Mouse (Mus musculus): ENCODE results near the gene Utp6.
"Not testable (repeated sequence)": the region's sequence is repeated elsewhere in the genome, so short reads cannot be mapped to it uniquely, and the experiment has no call there.

Utp6 gene

GRCm38 (mm10) chr11:79962125-79962876, at the start of gene Utp6:
Gene Utp6 (minus strand): TSS chr11:79962390.
- peak; percentile 99 for DNase-seq (ENCODE audit: low read depth, low spot score)

DNA sequence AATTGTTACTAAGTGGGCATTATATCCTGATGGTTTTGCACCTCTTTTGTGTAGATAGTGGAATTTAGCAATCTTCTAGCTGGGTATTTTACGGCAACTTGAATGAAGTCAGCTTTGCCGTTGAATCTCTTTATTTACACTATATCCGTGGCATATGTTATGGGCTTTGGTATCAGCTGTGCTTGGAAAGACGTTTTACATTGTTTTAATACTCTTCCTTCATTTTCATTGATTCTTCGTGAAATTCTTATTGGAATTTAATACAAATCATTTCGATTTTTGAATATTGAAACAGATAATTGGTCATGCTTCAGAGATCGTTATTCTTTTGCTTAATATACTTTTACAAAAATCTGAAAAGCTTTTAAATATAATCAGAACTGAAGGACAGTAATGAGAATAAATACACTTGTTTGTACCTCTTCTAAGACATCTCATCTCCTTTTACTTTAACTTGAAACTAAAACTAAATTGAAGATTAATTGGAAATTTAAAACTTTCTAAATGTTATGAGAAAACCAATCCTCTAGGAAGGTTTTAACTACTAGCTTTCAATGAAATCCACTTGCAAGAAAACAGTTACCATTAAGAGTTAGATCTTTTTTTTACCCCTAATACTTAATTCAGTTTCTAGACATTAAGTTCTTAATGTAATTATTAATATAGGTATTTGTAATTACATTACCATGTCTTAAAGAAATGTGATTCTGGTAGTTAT, 32.2 kb upstream of the Utp6 start:
- DNase-seq (ENCODE audit: low read depth, low spot score): no peak

GRCm38 (mm10) chr11:79993356-79994270, 31.4 kb upstream of the Utp6 start:
- peak; percentile 53 for DNase-seq (ENCODE audit: low read depth, low spot score)

- peak; percentile 99 for DNase-seq (ENCODE audit: low read depth, low spot score)
These were observed 30.6 kb upstream of the Utp6 start, which contains the start of gene Suz12 for GRCm38 (mm10) chr11:79992592-79993355. Gene Suz12 (plus strand): TSS chr11:79993106.

- no peak for DNase-seq (ENCODE audit: low read depth, low spot score)
These were observed 29.9 kb upstream of the Utp6 start for GRCm38 (mm10) chr11:79992035-79992591.

- DNase-seq (ENCODE audit: low read depth, low spot score): no peak
These were observed 29.4 kb upstream of the Utp6 start for GRCm38 (mm10) chr11:79991600-79991999.

GRCm38 (mm10) chr11:79990120-79990519, 27.9 kb upstream of the Utp6 start:
- no peak for DNase-seq (ENCODE audit: low read depth, low spot score)

- peak; percentile 27 for DNase-seq (ENCODE audit: low read depth, low spot score)
These were observed 25.7 kb upstream of the Utp6 start for GRCm38 (mm10) chr11:79987896-79988295.

- peak; percentile 49 for DNase-seq (ENCODE audit: low read depth, low spot score)
These were observed 24.7 kb upstream of the Utp6 start for GRCm38 (mm10) chr11:79986886-79987285.

- not testable (repeated sequence) for DNase-seq (ENCODE audit: low read depth, low spot score)
These were observed 15.6 kb upstream of the Utp6 start for GRCm38 (mm10) chr11:79977747-79978146.

DNA sequence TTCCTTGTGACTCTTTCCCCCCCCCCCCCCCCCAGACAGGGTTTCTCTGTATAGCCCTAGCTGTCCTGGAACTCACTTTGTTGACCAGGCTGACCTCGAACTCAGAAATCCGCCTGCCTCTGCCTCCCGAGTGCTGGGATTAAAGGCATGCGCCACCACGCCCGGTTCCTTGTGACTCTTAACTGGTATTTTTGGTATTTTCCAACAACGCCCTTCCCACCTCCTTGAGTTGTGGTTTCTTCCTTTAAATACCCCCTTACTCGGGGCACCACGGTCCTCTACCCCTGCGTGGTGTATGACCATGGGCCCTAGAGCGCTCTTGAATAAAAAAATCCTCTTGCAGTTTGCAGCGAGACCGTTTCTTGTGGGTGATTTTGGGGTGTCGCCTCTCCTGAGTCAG, 14.9 kb upstream of the Utp6 start:
- DNase-seq (ENCODE audit: low read depth, low spot score): peak; percentile 87

DNA sequence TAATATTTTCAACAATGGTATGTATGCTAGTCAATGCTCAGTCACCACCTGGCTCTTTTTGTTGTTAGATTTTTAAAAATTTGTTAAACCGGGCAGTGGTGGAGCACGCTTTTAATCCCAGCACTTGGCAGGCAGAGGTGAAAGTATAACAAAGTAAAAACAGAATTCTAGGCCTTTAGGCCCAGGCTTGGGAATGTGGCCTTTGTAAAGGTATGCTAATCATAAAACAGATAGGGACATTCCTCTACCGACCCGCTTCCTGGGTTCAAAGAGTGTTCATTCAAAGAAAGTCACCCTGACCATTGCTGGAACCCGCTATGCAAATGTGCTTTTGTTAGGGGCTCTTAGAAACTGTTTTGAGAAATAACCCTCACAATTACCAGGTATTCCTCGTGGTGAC, 14.5 kb upstream of the Utp6 start:
- peak; percentile 84 for DNase-seq (ENCODE audit: low read depth, low spot score)

- DNase-seq (ENCODE audit: low read depth, low spot score): peak; percentile 69
These were observed 14.0 kb upstream of the Utp6 start for GRCm38 (mm10) chr11:79976222-79976621.

DNA sequence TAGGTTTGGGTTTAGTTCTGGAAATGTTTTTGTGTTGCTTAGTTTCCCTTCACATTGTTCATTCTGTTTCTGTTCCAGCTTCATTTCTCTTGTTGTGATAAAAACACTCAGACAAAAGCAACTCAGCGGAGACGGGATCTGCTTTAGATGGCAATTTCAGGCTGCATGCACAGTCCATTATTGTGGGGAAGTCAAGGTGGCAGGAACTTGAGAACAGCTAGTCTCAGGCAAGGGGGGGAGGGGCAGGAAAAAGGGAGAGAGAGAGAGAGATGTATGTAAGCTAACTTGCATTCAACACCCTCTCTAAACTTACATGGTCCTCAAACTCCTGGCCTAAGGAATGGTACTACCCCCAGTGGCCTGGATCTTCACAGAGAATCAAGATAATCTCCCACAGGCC, 13.2 kb upstream of the Utp6 start:
- DNase-seq (ENCODE audit: low read depth, low spot score): peak; percentile 84

- peak; percentile 76 for DNase-seq (ENCODE audit: low read depth, low spot score)
These were observed 11.7 kb upstream of the Utp6 start for GRCm38 (mm10) chr11:79973626-79974476.

DNA sequence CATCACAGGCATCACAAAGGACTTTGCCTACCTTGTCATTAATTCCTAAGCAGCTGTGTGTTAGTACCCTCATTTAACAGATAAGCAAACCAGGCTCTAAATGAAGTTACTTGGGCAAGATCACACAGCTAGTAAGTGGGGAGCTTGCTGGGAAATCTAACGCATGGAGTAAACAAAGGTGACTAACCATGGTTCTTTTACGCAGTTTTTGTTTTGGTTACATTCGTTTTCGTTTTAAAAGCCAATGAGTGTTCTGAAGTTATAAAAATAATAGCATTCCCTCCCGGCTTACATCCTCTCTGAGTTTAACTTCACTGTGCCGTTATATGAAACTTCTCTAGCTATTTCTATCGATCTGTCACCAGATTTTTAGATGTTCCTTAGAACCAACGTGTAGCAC, 10.9 kb upstream of the Utp6 start:
- DNase-seq (ENCODE audit: low read depth, low spot score): no peak

GRCm38 (mm10) chr11:79967752-79968151, 5.6 kb upstream of the Utp6 start:
- no peak for DNase-seq (ENCODE audit: low read depth, low spot score)

DNA sequence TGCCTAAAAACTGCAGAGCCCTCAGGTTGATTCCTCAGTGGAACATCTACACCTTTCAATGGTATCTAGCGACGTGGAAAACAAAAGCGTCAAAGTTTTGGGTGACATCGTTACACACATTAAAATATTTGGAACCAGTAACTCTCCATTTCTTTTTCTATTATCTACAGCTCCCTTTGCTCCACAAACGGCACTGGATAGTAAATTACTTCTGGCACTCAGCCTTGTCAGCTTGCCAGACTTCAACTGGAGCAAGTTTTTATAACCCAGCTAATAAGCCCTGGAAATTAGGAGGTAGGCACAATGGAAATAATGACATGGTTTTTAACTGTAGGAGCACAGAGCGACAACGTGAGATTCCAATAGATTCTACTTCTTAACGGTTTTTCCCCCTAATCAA, 3.7 kb upstream of the Utp6 start:
- DNase-seq (ENCODE audit: low read depth, low spot score): no peak

DNA sequence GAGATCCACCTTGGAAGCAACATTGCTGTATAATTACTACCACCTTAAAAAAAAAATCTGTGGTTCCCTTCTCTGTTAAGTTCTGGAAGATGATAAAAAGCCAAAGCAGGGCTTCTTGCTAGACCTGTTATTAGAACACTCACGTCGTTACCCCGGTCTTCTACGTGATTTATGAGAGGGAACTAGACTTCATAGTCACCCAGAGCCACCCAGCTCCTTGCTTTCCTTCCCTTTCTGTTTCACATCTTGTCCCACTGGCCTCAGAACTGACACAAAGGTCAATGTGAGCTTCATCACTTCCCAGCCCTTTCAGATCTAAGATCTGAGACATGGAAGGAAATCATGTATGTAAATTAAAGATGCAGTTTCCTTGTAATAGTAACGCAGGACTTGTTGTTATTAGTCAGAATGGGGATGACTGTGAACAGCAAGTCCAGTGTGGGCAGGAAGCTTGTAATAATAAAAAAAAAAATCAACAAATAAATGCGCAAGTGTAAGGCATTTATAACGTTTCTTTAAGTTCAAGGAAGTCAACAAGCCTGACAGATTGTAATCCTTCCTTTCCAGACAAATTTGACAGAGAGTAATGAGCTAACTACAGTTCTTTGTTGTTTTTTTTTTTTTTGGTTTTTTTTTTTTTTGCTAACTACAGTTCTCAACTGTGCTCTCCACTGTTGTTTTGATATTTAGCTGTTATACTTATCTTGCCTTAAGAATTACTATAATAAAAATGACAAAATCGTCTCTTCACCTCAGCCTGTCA, 1.2 kb upstream of the Utp6 start:
- no peak for DNase-seq (ENCODE audit: low read depth, low spot score)

Measured in ZHBTc4 (cell line).